Mouse (Mus musculus): Measurements from ENCODE around the gene Olfr1094. TPM values are rescaled to one million over a fixed set of nuclear protein-coding genes. Genes with fewer than 3 reads are reported as not detected.

Gene Olfr1094
- not detected in 2 replicates for polyA plus RNA-seq (2012)

DNA sequence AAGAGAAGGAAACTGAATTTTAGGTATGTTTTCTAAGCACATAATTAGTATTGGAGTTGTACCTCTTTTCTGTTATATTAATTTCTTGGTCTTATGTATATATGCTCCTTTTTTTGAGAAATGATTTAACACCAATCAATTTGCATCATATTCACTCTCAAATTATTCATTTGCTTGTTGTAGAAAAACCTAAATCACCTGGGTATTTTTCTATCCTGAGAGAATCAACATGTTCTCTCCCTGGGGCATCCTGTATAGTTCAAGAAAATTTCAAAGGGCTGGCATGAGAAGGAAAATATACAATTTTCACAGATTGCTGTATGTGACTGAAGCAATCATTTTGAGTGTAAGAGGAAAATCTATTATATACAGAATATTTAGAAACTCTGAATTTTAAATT is at the start of gene Olfr1094:
Gene Olfr1094, plus strand, starts transcription at position 301 of the 400 bp plus-strand sequence.

DNA sequence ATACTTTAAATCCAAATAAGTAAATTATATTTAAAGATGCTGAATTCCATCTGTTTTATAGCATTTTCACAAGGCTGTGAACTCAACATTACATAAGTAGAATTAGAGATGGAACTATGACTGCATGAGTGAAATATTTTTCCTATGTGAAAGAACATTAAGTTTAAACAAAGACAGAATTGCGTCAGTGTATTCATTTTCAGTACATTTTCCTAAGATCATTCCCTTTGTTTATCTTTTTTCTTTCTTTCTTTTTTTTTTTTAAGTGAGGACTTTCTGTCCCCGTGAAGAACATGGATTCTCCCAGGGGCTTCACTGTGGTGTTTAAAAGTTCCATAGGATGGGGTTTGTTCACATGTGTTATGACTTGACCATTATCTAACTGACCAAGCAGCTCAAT is 42.3 kb upstream of the Olfr1094 start, which contains the start of gene Olfr1093:
Gene Olfr1093, plus strand, starts transcription at position 301 of the 400 bp plus-strand sequence.

DNA sequence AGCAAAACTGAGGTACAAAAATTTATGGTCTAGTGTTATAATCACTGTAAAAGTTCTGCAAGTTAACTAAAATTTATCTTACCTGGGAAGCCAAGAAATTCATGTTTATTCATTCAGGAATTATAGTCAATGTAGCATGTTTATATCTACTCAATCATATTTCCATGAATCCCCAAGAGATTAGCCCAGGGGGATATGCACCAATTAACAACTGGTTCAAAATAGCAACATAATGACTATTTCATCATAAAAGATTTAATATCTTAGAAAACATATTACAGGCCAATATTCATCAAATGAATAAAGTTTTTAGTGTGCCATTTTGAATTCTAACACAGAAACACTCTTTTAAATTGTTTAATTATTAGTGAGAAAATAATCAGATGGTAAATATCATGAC is 14.5 kb upstream of the Olfr1094 start, which contains the start of gene Olfr141:
Gene Olfr141, minus strand, starts transcription at position 101 of the 400 bp plus-strand sequence.

DNA sequence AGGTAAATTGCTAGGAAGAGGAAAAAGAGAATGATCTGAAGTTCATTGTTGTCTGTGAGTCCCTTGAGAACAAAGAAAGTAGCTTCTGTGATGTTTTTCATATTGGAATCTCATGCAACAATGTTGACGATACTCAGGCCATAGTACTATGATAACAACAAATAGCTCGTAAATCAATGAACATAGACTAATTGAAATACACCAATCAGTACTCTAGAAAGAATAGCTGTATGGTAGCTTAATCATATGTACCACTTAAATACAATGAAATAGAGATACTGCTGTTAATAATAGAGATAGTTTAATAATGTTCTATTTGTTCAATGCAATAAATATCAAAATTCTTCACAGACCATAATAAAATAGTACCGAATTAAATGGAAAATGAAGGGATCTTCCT is 27.1 kb downstream of the Olfr1094 start, which contains the start of gene Olfr1095:
Gene Olfr1095, minus strand, starts transcription at position 101 of the 400 bp plus-strand sequence.

DNA sequence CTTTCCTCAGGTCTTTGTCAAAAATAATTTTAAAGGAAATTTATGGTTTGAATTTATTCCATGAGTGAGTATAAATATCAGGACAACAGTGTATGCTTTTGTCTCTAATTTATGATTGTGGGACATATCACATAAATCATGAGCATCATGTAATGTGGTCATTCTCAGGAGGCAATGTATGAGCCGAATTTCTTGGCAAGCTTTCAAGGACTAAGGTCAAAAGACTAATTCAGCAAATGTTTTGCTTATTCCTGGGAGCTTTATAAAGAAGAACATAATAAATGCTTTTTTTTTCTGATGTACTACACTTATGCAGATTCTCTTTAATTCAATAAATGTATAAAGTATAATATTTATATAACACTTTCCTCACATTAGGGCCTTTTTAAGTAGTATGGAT is 50.2 kb downstream of the Olfr1094 start, which contains the start of gene Gm13723:
Gene Gm13723, minus strand, starts transcription at position 101 of the 400 bp plus-strand sequence.

Other genes starting within 250 kb of the Olfr1094 start
- not detected in 2 replicates for gene Olfr1082, start 225.7 kb upstream of the Olfr1094 start, polyA plus RNA-seq (2012)
- not detected in 2 replicates for gene Olfr1084, start 184.9 kb upstream of the Olfr1094 start, polyA plus RNA-seq (2012)
- gene Olfr1085, start 162.6 kb upstream of the Olfr1094 start, polyA plus RNA-seq (2012) = not detected in 2 replicates
- gene Olfr1086, start 144.6 kb upstream of the Olfr1094 start, polyA plus RNA-seq (2012) = not detected in 2 replicates
- gene Olfr1087, start 126.3 kb upstream of the Olfr1094 start, polyA plus RNA-seq (2012) = not detected in 2 replicates
- gene Olfr1089, start 91.0 kb upstream of the Olfr1094 start, polyA plus RNA-seq (2012) = not detected in 2 replicates
- not detected in 2 replicates for gene Olfr1090, start 65.7 kb upstream of the Olfr1094 start, polyA plus RNA-seq (2012)
- gene Olfr1093, start 42.2 kb upstream of the Olfr1094 start, polyA plus RNA-seq (2012) = not detected in 2 replicates
- gene Olfr141, start 14.6 kb upstream of the Olfr1094 start, polyA plus RNA-seq (2012) = not detected in 2 replicates
- gene Olfr1095, start 27.0 kb downstream of the Olfr1094 start, polyA plus RNA-seq (2012) = not detected in 2 replicates
- gene Gm13723, start 50.1 kb downstream of the Olfr1094 start, polyA plus RNA-seq (2012) = not detected in 2 replicates
- gene Olfr1097, start 67.6 kb downstream of the Olfr1094 start, polyA plus RNA-seq (2012) = not detected in 2 replicates
- not detected in 2 replicates for gene Olfr1098, start 99.9 kb downstream of the Olfr1094 start, polyA plus RNA-seq (2012)
- not detected in 2 replicates for gene Olfr1099, start 136.0 kb downstream of the Olfr1094 start, polyA plus RNA-seq (2012)
- not detected in 2 replicates for gene Olfr1100, start 155.3 kb downstream of the Olfr1094 start, polyA plus RNA-seq (2012)
- gene Olfr1101, start 166.6 kb downstream of the Olfr1094 start, polyA plus RNA-seq (2012) = not detected in 2 replicates
- gene Olfr1102, start 173.7 kb downstream of the Olfr1094 start, polyA plus RNA-seq (2012) = not detected in 2 replicates
- gene Olfr1104, start 202.4 kb downstream of the Olfr1094 start, polyA plus RNA-seq (2012) = not detected in 2 replicates
- gene Olfr1105, start 211.9 kb downstream of the Olfr1094 start, polyA plus RNA-seq (2012) = not detected in 2 replicates
- gene Olfr1106, start 227.6 kb downstream of the Olfr1094 start, polyA plus RNA-seq (2012) = not detected in 2 replicates